Mouse (Mus musculus): ENCODE results near the gene Gm5460. TPM values are rescaled to one million over a fixed set of nuclear protein-coding genes. Genes with fewer than 3 reads are reported as not detected.

The Gm5460 gene
- total RNA-seq (2023; ENCODE audit: inconsistent age) = not detected in 4 replicates

GRCm38 (mm10) chr14:34016381-34016780, at the start of gene Gm5460:
TSS of gene Gm5460 (plus strand) at chr14:34016758.

GRCm38 (mm10) chr14:33978604-33979059, 37.9 kb upstream of the Gm5460 start, which contains the start of gene Zfp488:
TSS of gene Zfp488 (minus strand) at chr14:33978764.

GRCm38 (mm10) chr14:34015063-34015462, 1.5 kb upstream of the Gm5460 start, which contains the start of gene Gm30083:
TSS of gene Gm30083 (minus strand) at chr14:34015182.

GRCm38 (mm10) chr14:34052516-34052915, 36.0 kb downstream of the Gm5460 start, which contains the start of gene Antxrl:
TSS of gene Antxrl (plus strand) at chr14:34052707.

GRCm38 (mm10) chr14:34085731-34086130, 69.2 kb downstream of the Gm5460 start, which contains the start of gene Anxa8:
TSS of gene Anxa8 (plus strand) at chr14:34085981.

Other genes with a start within 250 kb of the Gm5460 start
- gene Gdf10, start 93.2 kb upstream of the Gm5460 start, total RNA-seq (2023; ENCODE audit: inconsistent age) = not detected in 4 replicates
- gene Gdf2, start 75.7 kb upstream of the Gm5460 start, total RNA-seq (2023; ENCODE audit: inconsistent age) = not detected in 4 replicates
- not detected in 4 replicates for gene Rbp3, start 62.8 kb upstream of the Gm5460 start, total RNA-seq (2023; ENCODE audit: inconsistent age)
- 0.16 to 0.35 TPM (median 0.27 TPM) in 4 replicates for gene Zfp488, start 38.0 kb upstream of the Gm5460 start, total RNA-seq (2023; ENCODE audit: inconsistent age)
- gene Gm30083, start 1.6 kb upstream of the Gm5460 start, total RNA-seq (2023; ENCODE audit: inconsistent age) = not detected in 4 replicates
- not detected in 4 replicates for gene Antxrl, start 35.9 kb downstream of the Gm5460 start, total RNA-seq (2023; ENCODE audit: inconsistent age)
- gene Anxa8, start 69.2 kb downstream of the Gm5460 start, total RNA-seq (2023; ENCODE audit: inconsistent age) = 0.42 TPM in 1 of 4 replicates, not detected in the others
- not detected in 4 replicates for gene A630023A22Rik, start 86.0 kb downstream of the Gm5460 start, total RNA-seq (2023; ENCODE audit: inconsistent age)
- not detected in 4 replicates for gene Npy4r, start 135.7 kb downstream of the Gm5460 start, total RNA-seq (2023; ENCODE audit: inconsistent age)
- not detected in 4 replicates for gene Gprin2, start 184.9 kb downstream of the Gm5460 start, total RNA-seq (2023; ENCODE audit: inconsistent age)
- not detected in 4 replicates for gene Syt15, start 202.8 kb downstream of the Gm5460 start, total RNA-seq (2023; ENCODE audit: inconsistent age)

Measured in B cell, adult (primary cell).